Mouse (Mus musculus): Measurements from ENCODE around the gene Olfr1377. TPM values are rescaled to one million over a fixed set of nuclear protein-coding genes. Genes with fewer than 3 reads are reported as not detected.

Gene Olfr1377
- polyA plus RNA-seq (2014; fragmentation: Nextera tagmentation; extraction: Ambion mirVana) = not detected in 2 replicates

DNA sequence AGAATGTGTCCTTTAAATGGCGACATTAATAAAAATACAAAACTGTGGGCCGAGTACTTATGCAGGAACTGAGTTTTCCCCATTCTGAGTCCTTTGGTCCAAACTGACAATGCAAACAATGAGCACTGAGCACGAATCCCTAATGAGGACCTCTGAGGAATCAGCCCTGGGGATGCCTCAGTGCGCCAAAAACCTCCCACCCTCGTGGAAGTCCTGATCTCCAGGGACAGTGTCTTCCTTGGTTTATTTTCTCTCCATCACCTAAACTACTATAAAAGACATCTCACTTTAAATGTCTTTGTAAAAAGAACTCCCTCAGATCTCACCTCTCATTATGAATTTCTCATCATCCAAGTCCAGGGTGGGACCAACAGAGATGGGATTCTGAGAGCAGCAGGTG, at the start of gene Olfr1377:
Gene Olfr1377 (plus strand): TSS at position 301 of the 400 bp plus-strand sequence.
- 65% methylated on average over 5 of the region's 5 CpGs for WGBS
- no peak for TF ChIP-seq CTCF (IDR thresholded peaks at IDR 0.05; ENCODE audit: low read depth)

DNA sequence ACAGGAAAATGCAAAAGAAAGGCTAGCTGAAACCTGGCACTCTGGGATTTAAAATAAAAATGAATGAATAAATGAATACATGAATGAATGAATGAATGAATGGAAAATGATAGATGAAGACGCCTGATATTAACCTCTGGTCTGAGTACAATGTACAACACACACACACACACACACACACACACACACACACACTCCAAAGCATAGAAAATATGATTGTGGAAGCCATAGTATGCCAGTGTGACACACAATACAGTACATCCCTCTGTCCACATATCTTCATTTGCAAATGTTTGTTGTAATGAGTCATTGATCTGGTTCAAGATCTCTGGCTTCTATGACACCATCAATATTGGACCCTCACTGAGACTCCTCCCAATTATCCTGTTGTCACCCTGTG, 49.7 kb upstream of the Olfr1377 start:
- WGBS = 92% methylated on average over 1 of the region's 1 CpGs
- Histone ChIP-seq H3K4me3 (ENCODE audit: low read depth, low read length) (0 out of 2 replicates have a peak overlapping the region, but pooled peaks have one; percentile 58), H3K27me3 (ENCODE audit: insufficient read depth, low read length) (peaks cover 7% of the 10 kb centered on the region; the same call in 1 of the 2 replicates), H3K4me1 (ENCODE audit: insufficient read depth) (no peaks in the 10 kb centered on the region), H3K9ac (no peak overlapping the region), H3K4me2 (peak overlapping the region; percentile 96), H3K9me3 (ENCODE audit: low read depth, low read length) (no peaks in the 10 kb centered on the region), H3K27ac (ENCODE audit: low read depth) (no peak overlapping the region), H3K36me3 (ENCODE audit: insufficient read depth) (no peaks in the 10 kb centered on the region)
- DNase-seq = no peak
- no peak for TF ChIP-seq CTCF (IDR thresholded peaks at IDR 0.05; ENCODE audit: low read depth)
- ATAC-seq (ENCODE audit: insufficient read depth) = peak; percentile 50; the same call in 1 of the 2 replicates

More for the DNA sequence above, at the start of gene Olfr1377:
- no peaks in the 10 kb centered on the region for H3K9me3 ChIP-seq (ENCODE audit: low read depth, low read length)
- H3K4me2 ChIP-seq = no peak within 1 kb of the TSS
- H3K27ac ChIP-seq (ENCODE audit: low read depth) = no peak within 1 kb of the TSS
- ATAC-seq (ENCODE audit: insufficient read depth) = no peak
- no peaks in the 10 kb centered on the region for H3K4me1 ChIP-seq (ENCODE audit: insufficient read depth)
- H3K27me3 ChIP-seq (ENCODE audit: insufficient read depth, low read length) = no peaks in the 10 kb centered on the region
- H3K4me3 ChIP-seq (ENCODE audit: low read depth, low read length) = no peak within 1 kb of the TSS
- no peaks in the 10 kb centered on the region for H3K36me3 ChIP-seq (ENCODE audit: insufficient read depth)
- DNase-seq = no peak
- no peak within 1 kb of the TSS for H3K9ac ChIP-seq

DNA sequence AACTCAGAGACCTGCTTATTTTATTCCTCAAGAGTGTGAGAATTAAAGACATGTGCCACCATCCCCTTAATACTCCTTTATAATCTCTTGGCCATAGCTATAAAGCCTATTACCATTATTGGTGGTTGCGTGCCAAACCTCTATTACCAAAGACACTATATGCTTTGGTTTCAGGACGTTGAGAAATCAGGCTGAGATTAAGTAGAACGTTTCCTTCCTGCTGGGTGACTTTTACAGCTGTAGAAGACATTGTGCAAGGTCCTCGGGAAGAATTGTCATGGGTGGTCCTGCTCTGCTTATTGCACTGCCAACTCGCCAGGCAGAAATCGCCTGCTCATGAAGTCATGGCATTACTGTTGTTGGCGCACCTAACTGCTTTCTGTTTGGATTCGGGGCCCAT, 43.3 kb upstream of the Olfr1377 start:
- ATAC-seq (ENCODE audit: insufficient read depth) = no peak
- Histone ChIP-seq H3K4me2 (no peak overlapping the region), H3K36me3 (ENCODE audit: insufficient read depth) (no peaks in the 10 kb centered on the region), H3K27ac (ENCODE audit: low read depth) (no peak overlapping the region), H3K4me3 (ENCODE audit: low read depth, low read length) (no peak overlapping the region), H3K27me3 (ENCODE audit: insufficient read depth, low read length) (no peaks in the 10 kb centered on the region), H3K9ac (no peak overlapping the region), H3K9me3 (ENCODE audit: low read depth, low read length) (no peaks in the 10 kb centered on the region), H3K4me1 (ENCODE audit: insufficient read depth) (no peaks in the 10 kb centered on the region)
- no peak for TF ChIP-seq CTCF (IDR thresholded peaks at IDR 0.05; ENCODE audit: low read depth)
- DNase-seq = no peak
- 70% methylated on average over 8 of the region's 8 CpGs for WGBS

DNA sequence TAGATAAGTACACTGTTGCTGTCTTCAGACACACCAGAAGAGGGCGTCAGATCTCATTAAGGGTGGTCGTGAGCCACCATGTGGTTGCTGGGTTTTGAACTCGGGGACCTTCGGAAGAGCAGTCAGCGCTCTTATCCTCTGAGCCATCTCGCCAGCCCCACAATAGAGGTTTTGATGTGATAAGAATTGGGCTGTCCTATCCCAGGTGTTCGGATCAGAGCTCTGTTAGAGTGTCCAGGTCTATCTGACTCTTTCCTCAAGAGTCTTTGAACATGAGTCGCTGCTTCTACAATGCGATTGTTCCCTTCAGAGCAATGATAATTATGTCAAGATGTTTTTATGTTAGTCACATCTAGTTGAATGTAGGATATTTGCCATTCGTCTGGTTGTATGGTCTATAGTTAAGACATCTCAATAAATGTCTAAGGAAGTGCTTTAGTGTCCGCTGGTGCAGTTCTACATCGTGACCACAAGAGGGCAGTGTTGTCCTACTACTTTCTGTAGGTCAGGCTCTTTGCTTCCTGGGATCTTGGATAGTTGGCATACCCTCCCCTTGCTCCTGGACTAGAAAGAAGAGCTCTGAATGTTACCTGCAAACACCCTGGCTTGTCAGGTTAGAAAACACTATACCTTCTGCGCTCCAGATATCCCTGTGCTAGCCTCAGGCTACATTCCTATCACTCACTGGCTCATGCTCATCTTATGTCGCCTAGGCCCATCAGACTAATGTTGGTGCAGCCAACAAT, 42.0 kb upstream of the Olfr1377 start:
- peak; percentile 98 for TF ChIP-seq CTCF (IDR thresholded peaks at IDR 0.05; ENCODE audit: low read depth)
- H3K4me3 ChIP-seq (ENCODE audit: low read depth, low read length) = no peak overlapping the region
- H3K9ac ChIP-seq = no peak overlapping the region
- ATAC-seq (ENCODE audit: insufficient read depth) = no peak
- no peak overlapping the region for H3K4me2 ChIP-seq
- H3K4me1 ChIP-seq (ENCODE audit: insufficient read depth) = no peaks in the 10 kb centered on the region
- DNase-seq = peak; percentile 95
- H3K27ac ChIP-seq (ENCODE audit: low read depth) = no peak overlapping the region
- no peaks in the 10 kb centered on the region for H3K27me3 ChIP-seq (ENCODE audit: insufficient read depth, low read length)
- H3K9me3 ChIP-seq (ENCODE audit: low read depth, low read length) = no peaks in the 10 kb centered on the region
- WGBS = 30% methylated on average over 14 of the region's 14 CpGs
- H3K36me3 ChIP-seq (ENCODE audit: insufficient read depth) = no peaks in the 10 kb centered on the region

DNA sequence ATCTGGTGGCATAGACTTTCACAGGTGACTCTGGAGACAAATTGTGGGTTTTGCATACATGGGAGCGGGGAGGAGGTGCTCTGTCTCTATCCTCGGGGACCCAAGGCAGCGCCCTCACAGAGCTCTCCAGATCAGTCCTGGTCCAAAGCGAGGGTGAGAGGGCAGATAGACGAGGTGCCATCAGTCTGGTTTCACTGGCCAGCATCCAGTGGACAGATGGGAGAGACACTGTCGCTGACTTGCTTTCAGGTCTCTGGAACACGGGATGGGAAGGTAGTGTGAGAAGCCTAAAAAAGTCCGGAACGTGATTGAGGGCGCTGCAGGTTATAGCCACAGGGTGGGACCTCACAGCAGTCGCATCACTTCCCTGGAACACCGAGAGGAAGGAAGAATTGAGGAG, 39.4 kb upstream of the Olfr1377 start:
- DNase-seq (no peak), ATAC-seq (ENCODE audit: insufficient read depth) (no peak)
- Histone ChIP-seq H3K4me3 (ENCODE audit: low read depth, low read length) (no peak overlapping the region), H3K4me2 (no peak overlapping the region), H3K9me3 (ENCODE audit: low read depth, low read length) (no peaks in the 10 kb centered on the region), H3K4me1 (ENCODE audit: insufficient read depth) (no peaks in the 10 kb centered on the region), H3K36me3 (ENCODE audit: insufficient read depth) (no peaks in the 10 kb centered on the region), H3K27me3 (ENCODE audit: insufficient read depth, low read length) (no peaks in the 10 kb centered on the region), H3K9ac (no peak overlapping the region), H3K27ac (ENCODE audit: low read depth) (no peak overlapping the region)
- no peak for TF ChIP-seq CTCF (IDR thresholded peaks at IDR 0.05; ENCODE audit: low read depth)
- WGBS = 64% methylated on average over 12 of the region's 12 CpGs

DNA sequence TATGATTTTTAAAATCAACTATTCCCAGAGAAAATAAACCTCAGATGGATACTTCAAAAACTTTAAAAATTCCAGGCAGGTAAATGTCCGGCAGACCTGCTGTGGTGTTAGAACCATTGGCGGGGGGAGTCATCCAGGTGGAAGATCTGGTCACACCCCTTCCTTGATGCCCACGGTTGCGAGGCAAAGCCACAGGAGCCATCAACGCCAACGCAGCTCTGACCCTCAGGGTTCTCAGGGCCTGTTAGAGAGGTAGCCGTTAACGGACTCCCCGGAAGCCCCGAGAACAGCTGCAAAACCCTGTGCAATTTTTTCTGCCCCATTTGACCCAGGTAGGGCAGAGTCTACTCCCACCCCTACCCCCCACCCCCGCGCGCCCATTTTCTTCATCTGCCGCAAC, 38.3 kb upstream of the Olfr1377 start, which contains the start of gene 4933414I15Rik:
Gene 4933414I15Rik (minus strand): TSS at position 260 of the 400 bp plus-strand sequence.
- ATAC-seq (ENCODE audit: insufficient read depth) = no peak
- Histone ChIP-seq H3K9me3 (ENCODE audit: low read depth, low read length) (no peaks in the 10 kb centered on the region), H3K36me3 (ENCODE audit: insufficient read depth) (no peaks in the 10 kb centered on the region), H3K4me3 (ENCODE audit: low read depth, low read length) (no peak within 1 kb of the TSS), H3K4me2 (no peak within 1 kb of the TSS), H3K27me3 (ENCODE audit: insufficient read depth, low read length) (no peaks in the 10 kb centered on the region), H3K9ac (no peak within 1 kb of the TSS), H3K4me1 (ENCODE audit: insufficient read depth) (no peaks in the 10 kb centered on the region), H3K27ac (ENCODE audit: low read depth) (no peak within 1 kb of the TSS)
- no peak for TF ChIP-seq CTCF (IDR thresholded peaks at IDR 0.05; ENCODE audit: low read depth)
- no peak for DNase-seq
- 73% methylated on average over 14 of the region's 14 CpGs for WGBS

DNA sequence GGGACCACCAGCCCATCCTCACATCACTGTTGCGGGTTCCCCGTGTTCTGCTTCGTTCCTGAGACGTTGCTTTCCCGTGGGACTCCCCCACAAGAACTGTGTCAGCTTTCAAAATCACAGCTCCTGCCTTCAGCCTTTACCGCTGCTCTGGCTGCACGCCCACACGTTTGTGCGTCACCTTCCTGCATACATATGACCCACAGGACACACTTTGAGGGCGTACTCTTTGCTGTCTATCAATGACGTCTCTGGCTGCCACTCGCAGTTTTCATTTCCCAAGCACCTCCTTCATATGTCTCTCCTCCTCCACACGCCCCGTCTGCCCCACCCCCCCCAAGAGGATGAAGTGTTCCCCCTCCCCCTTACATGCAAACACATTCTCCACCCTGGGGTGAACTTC, 29.5 kb upstream of the Olfr1377 start:
- TF ChIP-seq CTCF (IDR thresholded peaks at IDR 0.05; ENCODE audit: low read depth) = no peak
- ATAC-seq (ENCODE audit: insufficient read depth) (no peak; the same call in 1 of the 2 replicates), DNase-seq (peak; percentile 36)
- H3K4me2 ChIP-seq = peak overlapping the region; percentile 20
- WGBS = 41% methylated on average over 14 of the region's 14 CpGs
- no peaks in the 10 kb centered on the region for H3K27me3 ChIP-seq (ENCODE audit: insufficient read depth, low read length)
- H3K36me3 ChIP-seq (ENCODE audit: insufficient read depth) = no peaks in the 10 kb centered on the region
- no peak overlapping the region for H3K27ac ChIP-seq (ENCODE audit: low read depth)
- no peak overlapping the region for H3K4me3 ChIP-seq (ENCODE audit: low read depth, low read length)
- H3K4me1 ChIP-seq (ENCODE audit: insufficient read depth) = no peaks in the 10 kb centered on the region
- H3K9me3 ChIP-seq (ENCODE audit: low read depth, low read length) = no peaks in the 10 kb centered on the region
- H3K9ac ChIP-seq = no peak overlapping the region

Data from lung, embryonic 14.5 days (tissue).